Mouse (Mus musculus): ENCODE measurements at regions not wholly inside any gene's neighbourhood (a gene's known extent, or its start where the extent isn't known, plus 50 kb on each side); places are given as distances from the start of the nearest gene placed in this dataset.

GRCm38 (mm10) chr4:53226376-53226775 is 66.7 kb upstream of the Abca1 start:
- no peak for TF ChIP-seq MAFK (IDR thresholded peaks at IDR 0.05; ENCODE audit: borderline replicate concordance, low read depth, low read length)
- TF ChIP-seq KAT2A (conservative IDR thresholded peaks at IDR 0.05; ENCODE audit: low read depth, low read length): no peak
- no peak for TF ChIP-seq CTCF (IDR thresholded peaks at IDR 0.05 in 2 of 3, conservative IDR thresholded peaks at IDR 0.05 in 1 of 3; ENCODE audit: control insufficient read depth in 1 of 3, insufficient read depth in 1 of 3, low read depth in 2 of 3, low read length in 3 of 3, poor library complexity in 1 of 3, severe bottlenecking in 1 of 3)
- TF ChIP-seq POLR2A (IDR thresholded peaks at IDR 0.05; ENCODE audit: control insufficient read depth in 1 of 2, insufficient read depth in 1 of 2, low read depth in 1 of 2, low read length in 2 of 2, poor library complexity in 1 of 2): no peak
- no peak for TF ChIP-seq NELFE (IDR thresholded peaks at IDR 0.05; ENCODE audit: low read depth, low read length)
- no peak for TF ChIP-seq USF2 (IDR thresholded peaks at IDR 0.05; ENCODE audit: borderline replicate concordance in 1 of 2, insufficient read depth in 1 of 2, low read depth in 1 of 2, low read length in 2 of 2)
- TF ChIP-seq CHD2 (IDR thresholded peaks at IDR 0.05; ENCODE audit: low read length): no peak
- TF ChIP-seq TCF12 (IDR thresholded peaks at IDR 0.05; ENCODE audit: low read depth, low read length): no peak
- no peak for TF ChIP-seq ZMIZ1 (IDR thresholded peaks at IDR 0.05; ENCODE audit: low read depth, low read length)
- TF ChIP-seq E2F4 (IDR thresholded peaks at IDR 0.05; ENCODE audit: borderline replicate concordance, low read depth, low read length): no peak
